Mouse (Mus musculus) induced T-regulatory cell, adult 2 months (primary cell): ENCODE data around the gene Hes2.

Experiments used
- DNase-seq: peaks from one replicate; pipeline ENCODE4 v3.0.0-alpha.2; 2012; ENCODE audit warnings: low read depth

The Hes2 gene

DNA sequence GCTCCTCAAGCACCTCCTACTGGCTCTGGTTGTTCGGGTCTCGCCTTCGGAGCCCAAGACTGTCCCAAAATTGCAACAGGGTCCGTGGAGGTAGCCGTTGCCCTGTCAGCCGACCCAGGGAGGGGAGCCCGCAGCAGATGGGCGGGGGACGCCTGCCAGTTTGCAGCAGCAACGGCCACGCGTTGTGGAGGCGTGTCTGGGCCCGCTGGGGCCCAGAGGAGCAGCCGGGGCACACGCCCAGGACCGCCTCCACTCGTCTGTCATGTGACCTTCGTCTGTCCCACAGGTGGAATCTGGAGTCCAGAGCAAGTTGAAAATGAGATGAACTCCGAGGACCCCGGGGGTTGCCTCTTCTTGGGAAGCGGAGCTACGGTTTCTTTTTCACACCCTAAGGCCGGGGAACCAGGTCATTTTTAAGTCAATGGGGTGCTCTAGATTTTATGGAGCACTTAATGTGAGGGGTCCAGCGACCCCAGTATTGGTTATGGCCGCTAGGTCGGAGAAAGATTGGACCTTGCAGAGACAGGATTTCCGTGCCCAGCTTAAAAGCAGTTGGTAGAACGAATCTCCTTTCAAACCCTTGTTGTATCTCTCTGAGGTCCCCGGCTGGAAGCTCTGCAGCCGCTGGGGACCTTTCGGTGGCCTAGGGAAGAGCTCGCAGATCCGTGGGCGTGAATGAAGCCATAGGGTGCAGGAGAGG lies at the start of gene Hes2:
Gene Hes2, plus strand, starts transcription at position 283 of the 700 bp plus-strand sequence.
- peak; percentile 52 for DNase-seq

DNA sequence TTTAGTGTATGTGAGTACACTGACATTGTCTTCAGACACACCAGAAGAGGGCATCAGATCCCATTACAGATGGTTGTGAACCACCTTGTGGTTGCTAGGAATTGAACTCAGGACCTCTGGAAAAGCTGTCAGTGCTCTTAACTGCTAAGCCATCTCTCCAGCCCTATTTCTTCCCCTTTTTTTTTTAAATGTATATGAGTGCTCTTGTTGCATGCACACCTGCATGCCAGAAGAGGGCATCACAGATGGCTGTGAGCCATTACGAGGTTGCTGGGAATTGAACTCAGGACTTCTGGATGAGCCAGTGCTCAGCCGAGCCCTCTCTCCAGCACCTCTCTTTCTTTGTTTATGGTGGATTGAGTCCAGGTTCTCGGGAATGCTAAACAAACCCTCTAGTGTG lies 49.2 kb upstream of the Hes2 start:
- no peak for DNase-seq

DNA sequence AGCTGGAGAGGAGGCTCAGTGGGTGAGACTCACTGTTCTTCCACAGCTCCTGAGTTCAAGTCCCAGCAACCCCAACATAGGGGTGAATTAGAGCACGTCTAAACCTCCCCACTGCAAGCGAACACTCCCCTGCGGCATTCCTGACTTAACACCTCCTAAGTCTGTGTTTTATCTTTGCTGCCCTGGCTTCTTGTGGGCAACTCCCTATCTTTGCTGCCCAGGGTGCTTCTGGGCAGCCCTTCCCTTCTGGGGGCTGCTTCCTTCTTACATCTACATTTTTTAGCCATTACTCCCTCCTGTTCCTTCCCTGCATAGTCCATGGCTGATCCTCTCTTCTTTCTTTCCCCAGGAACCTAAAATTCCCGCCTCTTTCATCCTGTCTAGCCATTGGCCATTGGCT lies 48.0 kb upstream of the Hes2 start:
- DNase-seq = no peak

DNA sequence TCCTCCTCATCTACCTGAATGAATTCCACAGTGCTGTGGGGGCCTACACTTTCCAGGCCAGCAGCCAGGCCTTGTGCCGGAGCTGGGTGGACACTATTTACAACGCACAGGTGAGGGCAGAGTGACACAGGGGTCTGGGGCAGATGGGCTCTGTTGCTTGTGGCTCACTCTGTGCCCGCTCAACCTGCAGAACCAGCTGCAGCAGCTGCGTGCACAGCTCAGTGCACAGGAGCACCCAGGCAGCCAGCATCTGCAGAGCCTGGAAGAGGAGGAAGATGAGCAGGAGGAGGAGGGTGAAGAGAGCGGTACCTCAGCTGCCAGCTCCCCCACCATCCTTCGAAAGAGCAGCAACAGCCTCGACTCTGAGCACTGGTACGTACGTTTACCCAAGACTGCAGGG lies 46.3 kb upstream of the Hes2 start:
- no peak for DNase-seq

DNA sequence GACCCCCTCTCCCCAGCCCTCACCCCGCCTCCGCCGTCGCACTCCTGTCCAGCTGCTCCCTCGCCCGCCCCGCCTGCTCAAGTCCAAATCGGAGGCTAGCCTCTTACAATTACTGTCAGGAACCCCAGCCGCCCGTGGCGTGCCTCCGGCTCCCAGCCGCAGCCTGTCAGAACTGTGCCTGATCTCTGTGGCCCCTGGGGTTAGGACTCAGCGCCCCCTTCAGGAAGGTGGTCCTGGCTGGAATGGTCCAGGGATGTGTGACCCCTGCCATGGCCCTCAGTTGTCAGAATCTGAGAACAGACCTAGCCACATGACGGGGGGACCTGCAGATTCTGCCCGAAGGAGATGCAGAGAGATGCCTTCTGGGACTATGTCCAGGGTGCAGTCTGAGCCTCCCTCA lies 44.6 kb upstream of the Hes2 start:
- DNase-seq = no peak

DNA sequence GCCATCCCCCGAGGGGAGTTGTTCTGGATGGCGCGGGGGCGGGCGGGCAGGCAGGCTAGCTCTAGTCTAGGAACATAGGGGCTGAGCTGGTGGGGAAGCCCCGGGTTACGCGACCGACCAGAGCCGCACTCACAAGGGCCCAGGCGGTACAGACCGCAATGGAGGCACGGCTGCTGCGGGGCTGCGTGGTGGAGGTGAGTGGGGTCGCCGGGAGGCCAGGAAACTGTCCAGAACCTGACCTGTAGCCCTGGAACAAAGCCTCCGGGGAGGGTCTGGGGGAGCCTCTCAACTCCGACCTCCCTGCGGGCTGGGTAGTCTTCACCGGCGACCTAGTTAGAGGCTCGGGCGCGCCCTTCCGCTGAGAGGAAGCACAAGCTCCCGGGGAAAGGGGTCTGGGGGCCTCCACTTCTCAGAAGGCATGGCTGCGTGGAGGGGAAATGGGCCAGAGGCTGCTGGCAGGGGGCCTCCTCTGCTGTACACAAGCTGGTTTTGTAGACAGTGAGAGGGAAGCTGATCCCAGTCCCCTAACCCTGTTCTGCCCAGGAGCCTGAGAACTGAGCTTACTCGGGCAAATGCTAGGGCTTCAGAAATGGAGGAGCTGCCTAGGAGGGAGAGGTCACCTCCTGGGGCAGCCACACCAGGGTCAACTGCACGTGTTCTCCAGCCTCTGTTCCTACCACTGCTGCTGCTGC lies 42.6 kb upstream of the Hes2 start, which contains the start of gene Tnfrsf25:
Gene Tnfrsf25, plus strand, starts transcription at position 14 of the 692 bp plus-strand sequence.
- peak; percentile 74 for DNase-seq

DNA sequence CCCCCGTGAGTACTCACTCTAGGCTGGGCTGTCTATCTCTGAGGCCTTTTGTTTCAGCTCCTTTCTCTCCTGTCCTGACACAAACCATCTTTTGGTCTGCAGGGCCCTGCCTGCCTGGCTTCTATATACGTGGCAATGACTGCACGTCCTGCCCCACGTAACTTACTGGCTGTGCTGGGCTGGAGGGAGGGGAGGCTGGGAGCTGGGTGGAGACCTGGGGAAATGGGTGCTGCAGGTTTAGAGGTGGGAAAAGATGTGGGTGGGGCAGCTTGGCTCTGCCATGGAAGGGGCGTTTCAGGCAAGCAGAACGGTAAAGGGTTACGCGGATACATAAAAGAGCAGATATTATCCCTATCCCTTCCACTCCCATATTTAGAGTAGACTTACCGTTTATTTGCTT lies 41.1 kb upstream of the Hes2 start:
- DNase-seq = no peak

DNA sequence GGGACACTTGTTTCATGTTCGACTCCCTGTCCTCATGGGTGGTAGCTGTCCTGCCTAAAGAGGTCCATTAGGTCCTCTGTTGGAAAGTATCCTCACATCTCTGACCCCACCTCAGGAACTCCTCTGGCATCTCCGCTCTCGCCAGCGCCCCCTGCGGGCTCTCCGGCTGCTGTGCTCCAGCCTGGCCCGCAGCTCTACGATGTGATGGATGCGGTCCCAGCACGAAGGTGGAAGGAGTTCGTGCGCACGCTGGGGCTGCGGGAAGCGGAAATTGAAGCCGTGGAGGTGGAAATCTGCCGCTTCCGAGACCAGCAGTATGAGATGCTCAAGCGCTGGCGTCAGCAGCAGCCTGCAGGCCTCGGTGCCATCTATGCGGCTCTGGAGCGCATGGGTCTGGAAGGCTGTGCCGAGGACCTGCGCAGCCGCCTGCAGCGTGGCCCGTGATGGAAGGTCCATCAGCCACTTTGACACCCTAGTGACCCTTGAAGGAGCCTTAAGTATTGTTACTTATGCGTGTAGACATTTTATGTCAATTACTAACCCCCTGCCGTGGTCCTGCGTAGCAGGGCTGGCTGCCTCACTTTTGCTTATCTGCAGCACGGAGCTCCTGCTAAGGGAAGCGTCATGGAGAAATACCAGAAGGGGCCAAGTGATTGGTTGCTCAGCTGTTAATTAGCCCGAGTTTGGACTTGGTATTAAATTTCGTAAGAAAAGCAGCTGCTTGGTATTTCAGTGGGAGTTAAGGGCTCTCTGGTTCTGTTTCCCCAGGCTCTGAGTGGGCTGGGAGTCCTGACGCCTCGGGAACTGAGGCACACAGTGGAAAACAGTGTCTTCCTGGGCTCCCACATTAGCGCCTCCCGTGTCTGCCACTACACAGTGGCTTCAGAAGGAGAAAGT lies 39.0 kb upstream of the Hes2 start:
- peak; percentile 64 for DNase-seq

DNA sequence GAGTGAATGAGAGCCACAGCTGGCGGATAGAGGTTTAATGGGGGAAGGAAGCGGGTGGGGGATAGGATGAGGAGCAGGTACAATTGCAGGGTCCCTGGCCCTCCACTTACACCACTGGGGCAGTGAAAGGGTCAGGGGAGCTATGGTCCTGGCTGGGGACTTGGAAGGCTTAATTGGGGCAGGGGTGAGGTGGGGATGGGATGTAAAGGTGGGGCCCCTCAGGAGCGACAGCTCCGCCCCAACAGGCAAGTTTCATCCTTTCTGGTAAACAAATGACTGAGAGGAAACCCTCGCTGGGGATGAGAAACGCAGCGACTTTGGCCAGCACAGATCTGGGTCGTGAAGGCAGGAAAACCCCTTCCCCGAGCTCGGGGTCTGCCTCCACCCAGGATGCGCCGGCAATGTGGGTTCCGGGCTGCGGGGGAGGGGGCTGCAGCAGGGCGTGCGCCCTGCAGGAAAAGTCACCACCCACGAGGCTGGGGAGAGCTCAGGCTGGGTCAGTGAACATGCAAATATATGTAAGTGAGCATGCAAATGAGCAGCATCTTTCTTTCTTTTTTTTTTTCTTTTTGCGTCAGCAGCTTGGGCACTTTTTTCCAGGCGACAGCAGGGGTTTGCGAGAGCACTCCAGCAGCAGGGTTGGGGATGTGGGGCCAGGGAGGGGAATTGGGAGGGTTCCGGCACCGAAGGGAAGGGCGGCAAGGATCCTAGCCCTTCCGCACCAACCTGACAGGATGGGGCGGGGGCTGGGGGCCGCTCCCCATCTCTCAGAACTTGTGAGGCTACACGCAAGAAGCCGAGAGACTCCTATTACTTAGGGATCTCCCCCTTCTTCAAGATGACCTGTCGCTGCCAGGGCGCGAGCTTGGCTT lies 38.1 kb upstream of the Hes2 start:
- peak; percentile 87 for DNase-seq

DNA sequence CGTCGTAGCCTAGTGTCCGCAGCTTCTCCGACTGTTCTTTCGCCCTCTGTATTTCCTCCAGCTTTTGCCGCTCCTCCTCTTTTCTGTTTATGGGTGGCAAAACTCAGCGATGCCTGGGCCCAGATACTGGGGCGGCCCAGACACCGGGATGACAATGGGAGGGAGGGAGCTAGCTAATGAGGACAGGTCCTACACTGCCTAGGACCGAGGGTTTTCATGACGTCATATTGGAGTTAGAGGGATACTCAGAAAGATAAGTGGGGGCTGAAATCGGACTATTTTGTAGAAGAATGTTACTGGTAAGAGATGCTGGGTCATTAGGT lies 37.5 kb upstream of the Hes2 start:
- no peak for DNase-seq

DNA sequence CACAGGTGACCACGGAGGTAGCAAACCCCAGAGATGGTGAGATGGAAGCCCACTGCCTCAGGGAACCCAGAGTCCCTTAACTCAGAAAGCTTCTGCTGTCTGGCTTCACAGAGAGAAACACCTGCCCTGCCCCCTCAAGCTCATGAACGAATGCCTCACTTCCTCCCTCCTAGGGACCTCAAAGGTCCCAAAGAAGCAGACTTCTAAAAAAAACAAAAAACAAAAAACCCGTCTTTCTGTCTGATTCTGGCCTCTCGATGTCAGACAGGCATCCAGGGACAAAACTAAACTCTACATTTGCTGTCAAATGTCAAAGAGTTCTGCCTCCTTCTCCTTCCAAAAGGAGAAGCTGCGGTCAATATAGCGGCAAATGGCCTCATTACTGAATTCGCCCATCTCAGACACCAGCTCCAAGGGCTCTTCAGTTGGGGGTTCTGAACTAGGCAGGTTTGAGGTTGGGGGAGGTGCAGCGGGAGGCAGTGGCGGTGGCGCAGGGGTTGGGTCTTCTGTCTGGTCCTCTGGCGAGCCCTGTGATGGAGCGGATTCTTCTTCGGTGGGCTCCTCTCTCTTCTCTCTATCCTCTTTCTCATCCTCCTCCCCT lies 34.2 kb upstream of the Hes2 start:
- DNase-seq = peak; percentile 54

DNA sequence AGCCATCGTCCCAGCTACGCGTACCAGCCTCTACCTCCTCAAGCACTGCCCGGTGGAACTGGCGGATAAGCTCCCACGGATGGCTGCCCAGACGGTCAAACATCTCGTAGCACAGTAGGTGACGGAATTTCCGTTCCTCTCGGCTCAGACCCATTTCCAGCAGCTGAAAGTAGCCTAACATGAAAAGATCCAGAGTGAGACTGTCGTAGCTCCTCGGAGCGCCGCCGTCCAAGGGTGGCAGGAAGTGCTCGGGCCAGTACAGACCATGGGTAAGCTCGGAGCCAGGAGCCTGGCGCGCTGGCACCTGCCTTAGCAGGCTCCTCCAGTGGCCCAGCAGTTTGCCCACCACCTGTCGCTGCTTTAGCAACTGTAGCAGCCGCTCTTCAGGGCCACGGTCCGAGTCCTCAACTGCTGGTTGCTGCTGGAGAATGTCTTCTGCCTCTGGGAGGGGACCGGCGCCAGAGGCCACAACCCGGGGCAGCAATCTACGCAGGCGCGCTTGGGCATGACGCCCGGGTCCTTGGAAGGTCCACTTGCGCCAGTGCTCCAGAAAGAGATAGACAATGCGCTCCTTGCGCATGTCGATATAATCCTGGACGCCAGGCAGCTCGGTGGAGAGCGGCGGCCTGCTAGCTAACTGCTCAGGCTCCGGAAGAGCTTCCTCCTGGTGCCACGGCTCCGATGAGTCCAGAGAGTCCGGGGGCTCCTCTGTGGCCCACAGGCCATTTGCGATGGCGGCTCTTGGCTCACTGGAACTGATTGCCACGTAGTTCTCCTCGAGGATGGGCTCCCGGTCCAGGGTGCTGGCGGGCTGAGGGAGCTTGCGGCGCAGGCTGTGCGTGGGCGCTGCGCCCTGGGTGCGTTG lies 33.3 kb upstream of the Hes2 start:
- DNase-seq = peak; percentile 66

DNA sequence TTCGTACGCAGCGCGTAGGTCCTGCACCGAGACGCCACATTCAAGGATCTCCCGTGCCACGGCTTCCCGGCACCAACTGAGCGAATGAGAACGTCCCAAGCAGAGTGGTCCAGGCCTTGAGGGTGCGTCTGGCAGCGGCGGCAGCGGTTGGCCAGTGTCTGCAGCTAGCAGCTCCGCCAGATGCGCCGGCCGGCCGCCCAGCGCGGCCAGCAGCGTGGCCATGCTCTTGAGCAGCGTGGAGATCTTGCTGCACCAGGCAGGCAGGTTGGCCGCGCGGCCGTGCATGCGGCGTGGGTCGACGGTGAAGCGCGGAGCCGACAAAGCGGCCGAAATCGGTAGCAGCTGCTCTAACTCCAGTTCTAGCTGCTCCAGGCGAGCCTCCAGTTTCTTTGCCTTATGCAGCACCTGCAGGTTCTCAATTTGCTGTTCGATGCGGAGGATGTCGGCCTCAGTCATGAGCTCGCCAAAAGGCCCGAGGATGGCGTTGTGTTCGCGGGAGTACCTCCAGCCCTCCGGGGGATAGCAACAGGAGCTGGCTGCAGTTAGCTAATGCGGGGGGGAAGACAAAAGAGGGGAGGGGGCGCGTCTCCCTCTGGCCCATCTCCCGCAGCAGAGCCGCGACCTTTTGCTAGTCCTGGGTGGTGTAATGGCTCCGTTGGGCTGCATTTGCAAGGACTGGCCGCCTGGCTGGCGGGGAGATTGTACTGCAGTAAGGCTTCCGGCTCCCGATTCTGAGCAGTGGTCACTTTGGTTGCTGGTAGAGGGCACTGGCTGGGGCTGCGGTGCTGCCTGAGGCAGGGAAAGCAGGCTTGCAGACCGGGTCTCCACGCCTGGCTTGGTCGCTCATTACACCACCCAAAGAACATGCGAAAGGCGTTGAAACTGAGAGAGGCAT lies 32.4 kb upstream of the Hes2 start:
- DNase-seq = no peak

DNA sequence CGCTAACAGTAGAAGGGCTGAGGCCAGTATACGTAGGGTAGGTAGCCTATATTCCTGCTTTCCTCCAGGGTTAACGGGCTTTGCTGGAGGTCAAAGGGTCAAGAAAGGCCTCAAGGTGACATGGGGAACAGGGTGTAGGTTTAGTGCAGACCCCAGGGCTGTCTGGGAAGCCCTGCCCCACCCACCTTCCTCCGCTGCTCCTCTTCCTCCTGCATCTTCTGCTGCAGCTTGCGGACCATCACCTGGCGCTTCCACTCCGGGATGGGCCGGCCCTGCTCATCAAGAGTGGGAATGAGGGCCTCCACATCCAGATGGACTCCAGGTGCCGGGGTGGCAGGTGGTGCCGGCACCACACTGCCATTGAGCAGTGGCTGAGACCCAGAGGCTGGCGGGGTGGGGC lies 30.8 kb upstream of the Hes2 start:
- DNase-seq = no peak

DNA sequence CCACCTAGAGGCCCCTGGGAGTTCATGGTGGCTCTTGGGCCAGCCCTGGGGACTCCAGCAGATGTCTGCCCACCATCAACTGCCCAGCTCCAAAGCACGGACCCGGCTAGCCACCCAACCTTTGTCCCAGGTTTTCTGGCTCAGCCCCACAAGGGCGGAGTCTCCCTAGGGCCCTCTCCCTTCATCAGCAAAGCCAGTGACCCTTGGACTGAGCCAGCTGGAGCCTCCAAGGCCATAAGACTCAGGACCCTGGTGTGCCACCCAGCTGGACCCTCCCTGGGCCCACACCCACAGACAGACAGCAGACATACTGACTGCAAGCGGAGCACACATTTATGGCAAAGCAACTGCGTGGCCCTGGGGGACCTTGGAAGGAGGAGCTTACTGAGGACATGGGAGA lies 29.9 kb upstream of the Hes2 start:
- DNase-seq = no peak

DNA sequence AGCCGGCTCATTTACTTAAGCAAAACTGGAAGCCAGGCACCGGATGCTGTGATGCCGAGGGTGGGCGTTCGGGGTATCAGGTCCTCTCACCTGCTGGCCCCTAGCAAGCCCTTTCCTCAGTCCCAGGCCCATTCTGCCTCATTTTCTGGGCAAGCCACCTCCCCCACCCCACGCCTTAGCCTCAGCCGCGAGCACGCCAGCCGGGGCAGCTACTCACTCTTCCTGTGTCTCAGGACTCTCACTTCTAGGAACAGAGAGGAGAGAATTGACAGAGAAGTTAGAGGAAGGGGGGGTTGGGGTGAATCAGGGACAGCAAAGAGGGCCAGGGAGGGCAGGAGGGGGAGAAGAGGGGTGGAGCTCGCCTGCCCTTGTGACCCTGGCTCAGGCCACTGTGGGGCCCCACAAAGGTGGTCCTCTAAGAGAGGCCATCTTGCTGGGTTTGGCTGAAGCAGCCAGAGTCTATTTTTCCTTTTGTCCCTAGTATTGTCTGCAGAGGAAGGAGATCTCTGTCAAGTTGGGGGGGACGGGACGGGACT lies 29.2 kb upstream of the Hes2 start:
- no peak for DNase-seq

DNA sequence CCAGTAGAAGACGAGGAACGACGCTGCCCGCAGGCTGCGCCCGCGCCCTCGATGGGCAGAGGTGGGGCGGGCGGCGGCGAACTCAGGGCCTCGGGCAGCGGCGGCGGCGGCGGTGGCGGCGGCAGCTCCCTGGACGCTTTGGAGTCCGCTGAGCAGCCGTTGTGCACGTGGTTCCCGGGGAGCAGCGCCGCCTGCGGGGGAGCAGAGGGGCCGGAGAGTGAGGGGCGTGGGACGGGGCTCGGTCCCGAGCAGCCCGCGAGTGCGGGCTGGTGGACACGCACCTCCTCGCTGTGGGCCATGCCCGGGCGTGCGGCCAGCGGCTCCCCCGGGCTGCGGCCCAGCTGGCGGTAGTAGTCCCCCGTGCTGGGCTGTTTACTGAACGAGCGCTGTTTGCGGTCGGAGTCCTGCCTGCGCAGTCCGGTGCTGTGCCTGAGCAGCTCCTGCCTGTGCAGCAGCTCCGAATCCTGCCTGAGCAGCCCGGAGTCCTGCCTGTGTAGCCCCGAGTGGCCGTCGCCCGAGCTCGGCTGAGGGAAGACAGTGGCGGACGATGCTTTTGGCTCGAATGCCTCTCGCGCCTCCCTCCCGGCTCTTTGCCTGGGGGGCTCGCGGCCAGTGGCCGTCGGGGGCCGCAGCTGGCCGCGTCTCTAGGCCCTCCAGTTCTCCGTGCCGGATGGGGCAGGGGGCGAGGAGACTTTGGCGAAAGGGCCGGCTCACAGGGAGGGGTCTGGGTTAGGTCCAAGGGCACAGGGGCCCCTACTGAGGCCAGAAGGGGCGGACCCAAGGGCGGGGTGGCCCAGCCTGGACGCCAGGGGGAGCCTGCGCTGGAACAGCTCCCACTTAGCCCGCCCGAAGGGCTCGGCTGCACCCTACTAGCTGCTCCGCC lies 27.7 kb upstream of the Hes2 start:
- DNase-seq = peak; percentile 73
